Mouse (Mus musculus) kidney, embryonic 16.5 days (tissue): Measurements from ENCODE around the gene Tmtc2. TPM values are rescaled to one million over a fixed set of nuclear protein-coding genes. Genes with fewer than 3 reads are reported as not detected.

ENCODE experiments used
- ATAC-seq: fragments of 200-750 bp; cut with Nextera tagmentation; 2 replicates; pipeline ENCODE4 v1.8.0; 2017; ENCODE audit warnings: moderate TSS enrichment; ENCODE audit not compliant: low FRiP score, low TSS enrichment
- H3K27ac ChIP-seq: fragments of 300-500 bp; sonication (generic); 2 replicates; pipeline ENCODE4 v1.5.1; 2014; ENCODE audit warnings: low read length
- H3K27me3 ChIP-seq: fragments of 300-500 bp; sonication (generic); 2 replicates; pipeline ENCODE4 v1.6.1; 2014; ENCODE audit warnings: low read length, control low read depth, mixed read lengths; ENCODE audit not compliant: insufficient read depth
- H3K36me3 ChIP-seq: fragments of 300-500 bp; sonication (generic); 2 replicates; pipeline ENCODE4 v1.6.1; 2014; ENCODE audit warnings: low read length, control low read depth, mixed read lengths; ENCODE audit not compliant: insufficient read depth
- H3K4me1 ChIP-seq: fragments of 300-500 bp; sonication (generic); 2 replicates; pipeline ENCODE4 v1.6.1; 2014; ENCODE audit warnings: low read length, control low read depth, mixed read lengths; ENCODE audit not compliant: insufficient read depth
- H3K4me2 ChIP-seq: fragments of 300-500 bp; sonication (generic); replicated peaks from 2 replicates; pipeline ENCODE4 v1.6.1; 2014; ENCODE audit warnings: low read depth, low read length
- H3K4me3 ChIP-seq: fragments of 300-500 bp; sonication (generic); 2 replicates; pipeline ENCODE4 v1.5.1; 2014; ENCODE audit warnings: mild to moderate bottlenecking, low read length
- H3K9ac ChIP-seq: fragments of 300-500 bp; sonication (generic); replicated peaks from 2 replicates; pipeline ENCODE4 v1.6.1; 2014; ENCODE audit warnings: low read length
- H3K9me3 ChIP-seq: fragments of 300-500 bp; sonication (generic); 2 replicates; pipeline ENCODE4 v1.6.1; 2016; ENCODE audit warnings: low read length, control low read depth
- whole genome bisulfite sequencing: fragments of 180-500 bp; shearing (Covaris S2); extraction: QIAGEN DNeasy Blood & Tissue Kit; methylation state at CpG from one replicate; pipeline ENCODE4 v1.1.7; 2014; 5-methylcytosine and 5-hydroxymethylcytosine counted together
- polyA plus RNA-seq: library from polyadenylated mRNA; unstranded; fragments of >200 nt; fragmentation: Nextera tagmentation; extraction: Ambion mirVana; gene quantifications from 2 replicates; pipeline ENCODE4 v1.2.1, GENCODE M21; 2015

The Tmtc2 gene
- 7.8 and 8.8 TPM in 2 replicates for polyA plus RNA-seq

DNA sequence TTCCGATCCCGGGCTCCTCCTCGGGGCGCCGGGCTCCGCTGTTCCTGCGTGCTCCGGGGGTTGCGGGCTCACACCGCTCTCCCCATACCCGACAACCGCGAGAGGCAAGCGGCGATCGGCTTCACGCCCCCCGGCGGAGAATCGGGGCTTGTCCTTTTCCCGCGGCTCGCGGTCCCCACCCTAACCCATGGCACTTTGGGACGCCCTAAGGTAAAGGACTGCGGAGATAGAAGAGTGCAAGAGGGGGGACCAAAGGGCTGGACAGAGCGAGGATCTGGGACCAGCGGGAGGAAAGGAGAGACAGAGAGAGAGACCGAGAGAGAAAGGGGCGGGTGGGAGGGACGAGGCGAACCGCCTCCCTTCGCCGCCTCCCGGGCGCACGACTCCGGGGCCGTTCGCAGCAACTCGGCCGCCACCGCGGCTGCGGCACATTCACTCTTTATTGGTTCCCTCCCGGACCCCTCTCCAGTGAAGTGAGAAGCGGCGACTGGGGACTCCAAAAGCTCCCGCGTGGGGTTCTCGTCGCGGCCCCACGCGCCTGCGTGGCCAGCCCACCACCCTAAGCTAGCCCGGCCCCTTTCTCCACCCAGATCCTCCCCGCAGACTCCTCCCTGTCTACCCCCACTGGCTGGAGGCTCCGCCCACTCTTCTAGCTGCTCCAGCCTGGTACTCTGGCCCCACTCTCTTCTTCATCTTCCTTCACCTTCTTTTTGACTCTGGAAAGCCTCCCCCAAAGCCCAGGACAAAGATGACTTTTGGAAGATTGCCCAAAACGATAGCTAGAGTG is at the start of gene Tmtc2:
Gene Tmtc2 (minus strand): TSS at position 544 of the 787 bp plus-strand sequence.
- peaks cover 42% of the 10 kb centered on the region for H3K4me1 ChIP-seq
- H3K4me2 ChIP-seq = peak within 1 kb of the TSS; percentile 85
- H3K9me3 ChIP-seq = no peaks in the 10 kb centered on the region
- ATAC-seq = peak; percentile 97
- WGBS = under 1% methylated on average over 59 of the region's 61 CpGs
- no peaks in the 10 kb centered on the region for H3K36me3 ChIP-seq
- H3K9ac ChIP-seq = peak within 1 kb of the TSS; percentile 84
- peak within 1 kb of the TSS; percentile 91 for H3K27ac ChIP-seq
- no peaks in the 10 kb centered on the region for H3K27me3 ChIP-seq
- H3K4me3 ChIP-seq = peak within 1 kb of the TSS; percentile 88

DNA sequence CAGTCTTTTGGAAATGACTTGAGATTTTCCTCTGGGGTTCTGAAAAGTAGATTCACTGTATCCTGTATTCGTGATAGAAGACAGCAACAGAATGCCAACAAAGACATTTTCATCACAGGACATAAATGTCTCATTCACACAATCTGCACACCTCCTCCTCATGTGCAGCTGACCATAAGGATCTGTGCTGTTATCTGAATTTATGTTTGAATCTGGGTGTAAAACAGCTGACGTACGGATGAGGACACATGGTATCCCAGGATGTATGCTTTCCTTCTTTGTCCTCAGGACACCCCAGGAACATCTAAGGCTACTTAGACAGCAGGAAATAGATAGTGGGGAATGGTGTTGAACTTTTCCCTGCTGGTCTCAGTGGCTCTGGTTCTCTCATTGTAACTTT is 37.9 kb upstream of the Tmtc2 start:
- Histone ChIP-seq H3K4me1 (no peaks in the 10 kb centered on the region), H3K36me3 (no peaks in the 10 kb centered on the region), H3K9ac (no peak overlapping the region), H3K4me2 (no peak overlapping the region), H3K9me3 (no peaks in the 10 kb centered on the region), H3K27ac (no peak overlapping the region), H3K4me3 (no peak overlapping the region), H3K27me3 (no peaks in the 10 kb centered on the region)
- WGBS = 87% methylated on average over 3 of the region's 3 CpGs
- no peak for ATAC-seq

DNA sequence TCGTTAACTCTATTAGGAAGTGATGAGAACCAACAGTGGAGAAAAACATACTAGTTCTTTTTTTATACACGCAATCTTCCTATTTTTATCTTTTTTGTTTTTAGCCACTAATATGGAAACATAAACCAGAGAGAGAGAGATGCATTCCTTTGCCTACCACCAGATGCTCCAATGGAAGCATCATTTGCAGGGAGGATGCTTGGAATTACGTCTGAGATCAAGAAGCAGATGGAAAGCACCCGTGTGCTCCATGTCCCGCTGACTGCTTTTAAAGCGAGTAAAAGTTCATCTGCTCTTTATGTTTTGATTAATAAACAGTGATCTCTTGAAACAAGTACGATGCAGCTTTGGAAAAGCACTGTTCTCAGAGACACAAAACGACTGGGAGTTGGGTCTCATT is 24.6 kb upstream of the Tmtc2 start:
- Histone ChIP-seq H3K4me1 (no peaks in the 10 kb centered on the region), H3K9ac (no peak overlapping the region), H3K4me3 (no peak overlapping the region), H3K27ac (no peak overlapping the region), H3K4me2 (no peak overlapping the region), H3K36me3 (no peaks in the 10 kb centered on the region), H3K9me3 (no peaks in the 10 kb centered on the region), H3K27me3 (no peaks in the 10 kb centered on the region)
- ATAC-seq = no peak
- 72% methylated on average over 8 of the region's 8 CpGs for WGBS

DNA sequence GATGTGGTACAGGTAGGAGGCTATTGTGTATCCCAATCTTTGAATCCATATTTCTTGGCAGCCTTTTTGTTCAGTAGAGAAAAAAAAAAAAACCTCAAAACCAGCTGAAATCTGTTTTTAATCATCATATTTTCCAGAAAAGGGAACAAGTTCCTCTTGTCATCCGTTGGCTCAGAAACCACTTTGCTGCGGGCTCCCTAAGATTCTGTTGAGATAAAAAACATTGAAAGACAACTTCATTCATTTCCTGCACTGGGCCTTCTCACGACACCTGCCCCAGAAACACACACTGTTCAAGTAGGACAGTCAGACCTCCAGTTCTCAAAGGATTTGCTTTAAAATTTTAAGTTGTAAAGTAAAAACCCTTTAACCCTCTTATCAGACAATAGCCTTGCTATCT is 23.0 kb upstream of the Tmtc2 start:
- WGBS = 71% methylated on average over 3 of the region's 3 CpGs
- no peaks in the 10 kb centered on the region for H3K4me1 ChIP-seq
- no peaks in the 10 kb centered on the region for H3K9me3 ChIP-seq
- H3K27ac ChIP-seq = no peak overlapping the region
- H3K36me3 ChIP-seq = no peaks in the 10 kb centered on the region
- H3K27me3 ChIP-seq = no peaks in the 10 kb centered on the region
- no peak overlapping the region for H3K4me2 ChIP-seq
- H3K9ac ChIP-seq = no peak overlapping the region
- no peak overlapping the region for H3K4me3 ChIP-seq
- no peak for ATAC-seq

DNA sequence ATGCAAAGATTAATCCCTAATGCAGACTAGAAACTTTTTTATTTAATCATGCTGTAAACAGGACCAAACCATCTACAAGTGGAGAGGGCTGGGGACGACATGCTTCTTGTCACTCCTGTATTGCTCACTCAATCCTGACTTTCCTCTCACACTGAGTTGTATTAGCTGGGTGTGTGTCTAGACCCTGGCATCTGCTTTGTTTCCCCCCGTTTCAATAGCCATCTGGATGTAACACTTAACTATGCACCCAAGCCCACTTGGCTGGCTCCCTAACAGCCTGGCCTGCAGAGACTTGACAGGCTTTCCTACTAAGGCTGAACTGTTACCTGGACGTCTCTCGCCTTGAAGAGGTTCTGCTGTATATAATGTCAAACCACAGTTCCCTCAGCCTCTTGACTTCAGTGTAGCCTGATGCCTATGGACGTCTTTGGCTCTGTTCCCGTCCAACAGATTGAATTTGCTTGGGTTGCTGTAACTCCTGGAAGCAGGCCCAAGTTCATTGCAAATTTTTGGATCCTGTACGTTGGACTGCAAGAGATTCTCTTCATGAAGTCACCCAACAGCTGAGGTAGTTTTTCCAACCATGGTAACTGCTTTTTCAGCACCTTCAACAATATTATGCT is 21.3 kb upstream of the Tmtc2 start:
- Histone ChIP-seq H3K9ac (no peak overlapping the region), H3K27ac (no peak overlapping the region), H3K4me2 (no peak overlapping the region), H3K4me1 (no peaks in the 10 kb centered on the region), H3K9me3 (no peaks in the 10 kb centered on the region), H3K27me3 (no peaks in the 10 kb centered on the region), H3K36me3 (no peaks in the 10 kb centered on the region), H3K4me3 (no peak overlapping the region)
- 75% methylated on average over 7 of the region's 7 CpGs for WGBS
- no peak for ATAC-seq

DNA sequence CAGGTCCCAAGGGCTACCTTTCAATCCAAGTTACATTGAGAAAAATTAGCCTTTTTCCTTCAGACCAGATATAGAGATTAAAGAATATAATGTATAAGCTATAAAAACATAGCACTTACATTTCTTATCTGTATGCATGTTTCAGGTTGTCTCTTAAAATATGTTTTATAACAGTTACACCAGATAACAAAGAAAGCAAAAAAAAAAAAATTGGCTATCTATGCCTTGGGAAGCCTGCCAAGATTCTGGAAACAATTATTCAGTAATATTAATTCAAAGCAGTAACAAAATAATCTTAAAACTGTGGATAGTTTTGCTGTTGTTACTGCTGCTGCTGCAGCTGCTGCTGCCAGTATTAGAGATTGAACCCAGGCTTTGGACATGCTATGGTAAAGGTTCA is 13.9 kb upstream of the Tmtc2 start:
- H3K36me3 ChIP-seq = no peaks in the 10 kb centered on the region
- no peak overlapping the region for H3K4me3 ChIP-seq
- no peak overlapping the region for H3K27ac ChIP-seq
- no peaks in the 10 kb centered on the region for H3K4me1 ChIP-seq
- ATAC-seq = no peak
- no peaks in the 10 kb centered on the region for H3K9me3 ChIP-seq
- no peak overlapping the region for H3K4me2 ChIP-seq
- H3K9ac ChIP-seq = no peak overlapping the region
- H3K27me3 ChIP-seq = no peaks in the 10 kb centered on the region

DNA sequence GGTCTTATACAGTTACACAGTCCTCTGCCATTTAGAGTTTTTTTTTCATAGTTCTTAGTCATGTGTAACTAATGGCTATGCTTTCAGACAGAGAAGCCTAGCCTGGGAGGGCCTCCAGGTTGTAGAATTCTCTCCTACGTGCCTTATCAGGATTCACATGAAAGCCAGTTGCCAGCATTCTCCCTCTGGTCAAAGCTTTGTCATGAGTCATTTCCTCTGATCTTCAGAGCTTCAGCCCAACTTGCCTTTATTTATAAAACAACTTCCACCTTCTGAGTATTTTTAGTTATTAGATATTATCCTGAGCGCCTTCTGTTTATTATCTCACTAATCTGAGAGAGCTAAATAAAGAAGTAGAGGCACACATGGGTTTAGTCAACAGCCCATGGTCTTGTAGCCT is 5.1 kb upstream of the Tmtc2 start:
- Histone ChIP-seq H3K4me3 (no peak overlapping the region), H3K9me3 (no peaks in the 10 kb centered on the region), H3K4me1 (peaks cover 21% of the 10 kb centered on the region), H3K36me3 (no peaks in the 10 kb centered on the region), H3K27ac (no peak overlapping the region), H3K4me2 (no peak overlapping the region), H3K27me3 (no peaks in the 10 kb centered on the region), H3K9ac (no peak overlapping the region)
- 39% methylated on average over 2 of the region's 2 CpGs for WGBS
- ATAC-seq = no peak

DNA sequence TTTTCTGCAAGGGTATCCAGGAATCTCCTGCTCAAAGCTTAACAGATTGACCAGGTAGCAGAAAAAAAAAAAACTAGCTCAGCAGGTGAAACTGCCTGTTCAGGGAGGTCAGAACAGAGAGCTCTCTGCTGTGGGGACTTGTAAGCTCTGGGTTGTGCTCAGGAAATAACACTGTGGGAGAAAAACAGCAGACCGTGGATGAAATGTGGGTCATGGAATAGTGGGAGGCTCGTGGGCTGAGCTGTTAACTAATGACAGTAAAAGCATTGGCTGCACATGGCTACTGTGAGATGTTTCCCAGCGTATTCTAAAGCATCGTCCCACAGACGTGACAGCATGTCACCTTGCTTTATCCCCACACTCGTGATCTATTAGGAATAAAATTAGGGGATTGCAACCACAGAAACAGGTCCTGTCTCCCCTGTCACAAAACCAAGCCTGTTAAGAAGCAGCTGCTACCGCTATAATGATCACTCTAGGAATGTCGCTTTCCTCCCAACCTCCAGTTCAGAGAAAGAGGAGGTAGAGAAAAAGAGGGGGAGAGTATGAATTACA is 4.1 kb upstream of the Tmtc2 start:
- Histone ChIP-seq H3K9ac (no peak overlapping the region), H3K4me1 (peaks cover 21% of the 10 kb centered on the region), H3K27me3 (no peaks in the 10 kb centered on the region), H3K4me2 (peak overlapping the region; percentile 28), H3K9me3 (no peaks in the 10 kb centered on the region), H3K4me3 (no peak overlapping the region), H3K36me3 (no peaks in the 10 kb centered on the region), H3K27ac (no peak overlapping the region)
- 22% methylated on average over 8 of the region's 8 CpGs for WGBS
- no peak for ATAC-seq

DNA sequence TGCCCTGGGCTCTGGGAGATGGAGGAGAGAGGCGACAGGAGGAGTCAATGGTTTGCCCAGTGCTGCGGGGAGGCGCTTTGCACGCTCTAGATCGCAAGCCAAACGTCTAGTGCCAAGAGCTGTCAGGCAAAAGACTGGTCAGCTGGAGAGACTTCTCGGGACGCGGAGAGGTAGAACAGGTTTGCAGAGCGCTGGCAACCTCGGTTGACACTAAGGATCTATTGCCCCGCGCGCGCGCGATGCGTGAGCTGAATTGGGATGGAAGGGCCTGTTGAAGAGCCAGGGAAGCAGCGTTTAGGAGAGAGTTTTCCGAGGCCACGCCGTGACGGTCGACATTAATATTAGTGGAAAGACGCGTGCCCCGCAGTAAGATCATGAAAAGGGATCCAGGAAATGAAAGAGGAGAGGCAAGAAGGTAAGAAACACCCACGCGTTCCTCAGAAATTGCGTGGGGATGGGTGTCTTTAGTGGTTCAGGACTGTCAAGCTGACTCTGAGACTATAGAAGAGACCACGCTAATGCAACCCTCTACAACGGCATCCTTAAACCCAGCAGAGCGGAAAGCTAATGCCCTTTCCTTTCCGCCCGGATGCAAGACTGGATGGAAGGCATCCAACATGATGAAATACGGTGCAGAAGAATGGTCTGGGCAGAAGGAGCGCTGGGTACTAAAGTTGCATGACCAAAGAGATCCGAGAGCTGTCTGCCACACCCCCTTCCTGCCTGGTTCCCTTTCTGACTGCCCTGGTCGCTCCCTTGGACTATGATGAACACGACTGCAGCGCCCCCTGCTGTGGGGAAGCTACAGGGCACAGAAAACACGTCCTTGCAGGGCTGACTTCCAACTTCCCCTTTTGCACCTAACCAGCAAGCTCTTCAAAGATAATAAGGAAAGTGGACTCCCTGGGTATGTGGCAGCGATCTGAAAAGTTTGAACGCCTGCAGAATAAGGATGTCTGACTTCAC is 727 bp upstream of the Tmtc2 start:
- no peaks in the 10 kb centered on the region for H3K9me3 ChIP-seq
- peak overlapping the region; percentile 10 for H3K27ac ChIP-seq
- peak; percentile 83 for ATAC-seq
- H3K4me1 ChIP-seq = peaks cover 42% of the 10 kb centered on the region
- H3K9ac ChIP-seq = peak overlapping the region; percentile 84
- peak overlapping the region; percentile 85 for H3K4me2 ChIP-seq
- H3K36me3 ChIP-seq = no peaks in the 10 kb centered on the region
- H3K4me3 ChIP-seq = peak overlapping the region; percentile 88
- no peaks in the 10 kb centered on the region for H3K27me3 ChIP-seq
- WGBS = under 1% methylated on average over 44 of the region's 44 CpGs
